Mouse (Mus musculus): ENCODE data around the gene Tmem268.

GRCm38 (mm10) chr4:63521813-63522419, 36.7 kb upstream of the Tmem268 start:
- TF ChIP-seq TAL1 (IDR thresholded peaks at IDR 0.05; ENCODE audit: low read length) (no peak), GATA1 (IDR thresholded peaks at IDR 0.05; ENCODE audit: low read length) (no peak)

All from erythroblast, embryonic 14.5 days (primary cell).